Mouse (Mus musculus): ENCODE data around the gene Maea. TPM values are rescaled to one million over a fixed set of nuclear protein-coding genes. Genes with fewer than 3 reads are reported as not detected.
"Not testable (repeated sequence)": the region's sequence is repeated elsewhere in the genome, so short reads cannot be mapped to it uniquely, and the experiment has no call there.

The Maea gene
- 10 to 100 TPM; 93.7 to 97.5 TPM for total RNA-seq (2021)
- long read RNA-seq, experiment 1, transcript Maea-201 (9 exons, 2,193 nt), result major isoform, 63 of 82 reads
- long read RNA-seq, experiment 1, partial matches to known transcripts, result 10 of 82 reads
- long read RNA-seq, experiment 1, other reads (novel, unspliced or antisense), result 7 of 82 reads
- long read RNA-seq, experiment 2, transcript Maea-201 (9 exons, 2,193 nt), result major isoform, 91 of 119 reads
- long read RNA-seq, experiment 2, partial matches to known transcripts, result 13 of 119 reads
- long read RNA-seq, experiment 2, other reads (novel, unspliced or antisense), result 14 of 119 reads

DNA sequence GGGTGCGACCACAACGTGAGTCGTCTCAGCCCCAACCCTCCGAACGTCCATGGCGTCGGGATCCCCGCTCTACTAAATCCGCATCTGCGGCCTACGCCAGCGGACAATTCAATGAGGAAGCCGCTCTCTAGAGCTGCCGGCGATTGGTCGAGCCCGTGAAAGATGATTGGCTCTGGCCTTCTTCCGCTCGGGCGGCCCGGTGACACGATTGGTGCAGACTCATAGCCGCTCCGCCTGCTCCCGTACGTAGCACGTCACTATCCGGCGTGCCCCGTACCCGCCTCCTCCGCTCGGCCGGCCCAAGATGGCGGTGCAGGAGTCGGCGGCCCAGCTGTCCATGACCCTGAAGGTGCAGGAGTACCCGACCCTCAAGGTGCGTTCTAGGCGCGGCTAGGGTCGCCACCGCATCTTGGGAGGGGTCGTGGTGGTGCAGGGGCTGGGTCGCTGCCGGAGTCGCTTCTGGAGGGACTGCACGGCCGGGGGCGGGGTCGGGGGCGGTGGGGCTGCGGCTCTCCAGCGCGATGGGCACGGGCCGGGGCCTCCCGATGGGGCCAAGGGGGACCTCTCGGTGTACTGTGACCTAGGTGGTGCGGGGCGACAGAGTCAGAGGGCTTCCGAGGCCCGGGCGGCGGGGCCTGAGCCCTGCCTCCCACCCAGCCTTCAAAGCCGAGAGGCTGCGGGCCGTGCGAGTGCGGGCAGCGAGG, at the start of gene Maea:
Gene Maea (plus strand): TSS at position 237 of the 704 bp plus-strand sequence.
- Histone ChIP-seq H3K4me3 (peak within 1 kb of the TSS; percentile 94), H3K27ac (peak within 1 kb of the TSS; percentile 86)
- TF ChIP-seq CTCF (conservative IDR thresholded peaks at IDR 0.05), result no peak
- peak; percentile 96 to 98 for DNase-seq (ENCODE audit: low spot score in 2 of 2)

DNA sequence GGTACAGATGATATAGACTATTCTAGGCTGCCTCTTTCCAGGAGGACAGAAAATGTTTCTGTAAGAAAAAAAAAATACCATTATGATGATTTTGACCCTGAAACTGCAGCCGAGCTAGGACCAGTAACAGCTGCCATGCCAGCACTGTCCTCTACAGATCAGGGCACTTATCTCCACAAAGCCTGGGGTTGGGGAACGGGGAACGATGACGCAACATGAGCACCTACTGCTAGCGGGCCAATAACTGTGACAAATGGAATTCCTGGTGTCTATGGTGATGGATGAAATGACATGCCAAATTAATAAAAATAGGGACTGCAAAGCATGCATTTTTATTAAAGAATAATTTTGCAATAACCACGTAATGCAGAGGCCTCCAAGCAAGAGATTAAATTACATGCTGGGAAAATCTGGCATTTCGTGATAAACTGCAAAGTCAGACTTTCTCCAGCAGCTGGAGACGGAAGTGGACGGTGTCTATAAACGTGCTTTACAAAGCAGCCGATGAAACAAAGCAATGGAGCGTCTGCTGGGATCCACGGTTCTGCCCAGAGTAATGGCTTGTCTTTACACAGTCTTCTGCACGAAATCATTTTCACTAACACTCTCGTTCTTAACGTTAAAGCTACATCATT, 41.4 kb upstream of the Maea start:
- Histone ChIP-seq H3K4me3 (no peak overlapping the region), H3K27ac (no peak overlapping the region)
- TF ChIP-seq CTCF (conservative IDR thresholded peaks at IDR 0.05), result no peak
- no peak for DNase-seq (ENCODE audit: low spot score in 2 of 2)

DNA sequence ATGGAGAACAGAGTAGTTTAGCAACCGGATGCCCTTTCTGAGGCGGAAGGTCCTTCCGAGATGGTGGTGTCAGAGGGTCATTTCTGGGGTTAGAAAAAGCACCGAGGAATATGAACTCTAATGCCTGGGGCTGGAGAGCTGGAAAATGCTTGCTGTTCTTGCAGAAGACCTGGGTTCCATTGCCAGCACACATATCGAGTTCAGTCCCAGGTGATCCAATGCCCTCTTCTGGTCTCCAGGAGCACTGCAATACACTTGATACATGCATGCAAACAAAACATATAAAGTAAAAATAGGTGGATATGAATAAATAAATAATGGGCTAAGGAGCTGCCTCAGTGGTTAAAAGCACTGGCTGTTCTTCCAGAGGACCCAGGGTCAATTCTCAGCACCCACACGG, 38.1 kb upstream of the Maea start:
- H3K27ac ChIP-seq, result no peak overlapping the region
- H3K4me3 ChIP-seq, result no peak overlapping the region
- DNase-seq (ENCODE audit: low spot score in 2 of 2), result no peak
- TF ChIP-seq CTCF (conservative IDR thresholded peaks at IDR 0.05), result peak; percentile 71

DNA sequence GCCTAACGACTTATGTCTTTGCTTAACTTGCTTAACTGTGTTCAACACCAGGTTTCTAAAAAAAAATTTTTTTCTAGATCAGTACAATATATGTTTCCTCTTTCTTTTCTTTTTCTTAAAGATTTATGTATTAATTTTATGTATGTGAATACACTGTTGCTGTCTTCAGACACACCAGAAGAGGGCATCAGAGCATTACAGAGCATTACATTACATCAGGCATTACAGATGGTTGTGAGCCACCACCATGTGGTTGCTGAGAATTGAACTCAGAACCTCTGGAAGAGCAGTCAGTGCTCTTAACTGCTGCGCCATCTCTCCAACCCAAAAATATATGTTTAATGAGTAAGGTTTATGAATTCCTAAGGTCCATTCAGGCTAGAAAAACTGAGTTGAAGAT, 33.5 kb upstream of the Maea start:
- Histone ChIP-seq H3K4me3 (no peak overlapping the region), H3K27ac (no peak overlapping the region)
- DNase-seq (ENCODE audit: low spot score in 2 of 2), result no peak
- peak; percentile 63 for TF ChIP-seq CTCF (conservative IDR thresholded peaks at IDR 0.05)

DNA sequence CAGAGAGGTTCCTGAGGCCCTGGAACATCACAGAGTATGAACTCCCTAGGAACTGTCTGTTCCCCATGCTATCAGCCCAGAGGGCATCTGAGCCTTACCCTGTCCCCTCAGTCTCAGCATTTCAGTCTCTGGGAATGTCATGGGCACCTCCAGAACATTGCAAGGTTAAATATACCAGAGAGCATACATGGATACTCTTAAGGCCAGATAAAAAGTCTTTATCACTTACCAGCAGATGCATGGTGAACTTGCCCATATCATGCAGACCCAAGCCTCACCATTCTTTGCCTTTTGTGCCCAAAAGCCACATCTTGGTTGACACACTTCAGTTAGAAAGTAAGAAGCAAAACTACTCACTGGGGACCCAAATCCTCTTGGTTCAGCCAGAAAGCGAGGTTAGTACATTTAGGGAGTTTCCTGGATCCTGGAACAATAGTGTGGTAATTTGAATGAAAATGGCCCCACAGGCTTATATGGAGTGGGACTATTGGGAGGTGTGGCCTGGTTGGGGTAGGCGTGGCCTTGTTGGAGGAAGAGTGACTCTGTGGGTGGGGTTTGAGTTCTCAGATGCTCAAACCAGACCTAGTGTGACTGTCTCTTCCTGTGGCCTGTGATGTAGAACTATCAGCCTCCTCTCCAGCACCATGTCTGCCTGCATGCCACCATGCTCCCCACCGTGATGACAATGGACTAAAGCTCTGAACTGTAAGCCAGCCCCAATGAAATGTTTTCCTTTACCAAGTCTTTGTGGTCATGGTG, 24.4 kb upstream of the Maea start:
- no peak for TF ChIP-seq CTCF (conservative IDR thresholded peaks at IDR 0.05)
- Histone ChIP-seq H3K27ac (no peak overlapping the region), H3K4me3 (no peak overlapping the region)
- DNase-seq (ENCODE audit: low spot score in 2 of 2), result no peak

DNA sequence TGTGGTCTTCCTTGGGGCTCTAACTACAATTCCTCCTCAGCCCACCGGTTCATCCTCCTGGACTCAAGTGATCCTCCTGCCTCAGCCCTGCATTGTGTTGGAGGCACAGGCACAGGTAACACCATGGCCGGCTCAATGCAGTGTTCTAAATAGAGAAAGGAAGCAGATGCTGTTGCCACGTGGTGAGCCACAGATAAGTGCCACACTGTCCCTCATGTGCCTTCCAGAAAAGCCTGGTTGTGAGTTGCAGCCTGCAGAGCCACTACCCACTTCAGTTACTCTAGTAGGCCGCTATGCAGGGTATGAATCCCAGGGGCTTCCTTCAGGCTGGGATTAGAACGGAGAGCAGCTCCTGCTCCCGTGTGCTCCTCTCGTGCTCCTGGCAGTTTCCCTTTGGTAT, 23.1 kb upstream of the Maea start:
- no peak for DNase-seq (ENCODE audit: low spot score in 2 of 2)
- no peak overlapping the region for H3K4me3 ChIP-seq
- no peak overlapping the region for H3K27ac ChIP-seq
- no peak for TF ChIP-seq CTCF (conservative IDR thresholded peaks at IDR 0.05)

DNA sequence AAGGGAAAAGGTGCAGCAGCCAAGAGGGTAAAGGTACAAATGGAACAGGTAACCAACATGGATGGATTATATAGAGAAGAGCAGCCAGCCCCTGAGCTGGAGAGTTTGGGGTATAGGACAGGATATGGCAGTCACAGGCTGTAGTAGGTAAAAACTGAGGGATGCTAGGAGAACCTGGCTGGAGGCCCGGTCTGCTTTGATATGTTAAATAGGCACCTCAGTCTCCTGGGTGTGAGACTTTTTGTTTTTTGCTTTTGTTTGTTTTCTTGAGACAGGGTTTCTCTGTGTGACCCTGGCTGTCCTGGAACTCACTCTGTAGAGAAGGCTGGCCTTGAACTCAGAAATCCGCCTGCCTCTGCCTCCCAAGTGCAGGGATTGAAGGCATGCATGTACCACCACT, 10.8 kb upstream of the Maea start:
- DNase-seq (ENCODE audit: low spot score in 2 of 2), result no peak
- no peak overlapping the region for H3K4me3 ChIP-seq
- no peak for TF ChIP-seq CTCF (conservative IDR thresholded peaks at IDR 0.05)
- no peak overlapping the region for H3K27ac ChIP-seq

DNA sequence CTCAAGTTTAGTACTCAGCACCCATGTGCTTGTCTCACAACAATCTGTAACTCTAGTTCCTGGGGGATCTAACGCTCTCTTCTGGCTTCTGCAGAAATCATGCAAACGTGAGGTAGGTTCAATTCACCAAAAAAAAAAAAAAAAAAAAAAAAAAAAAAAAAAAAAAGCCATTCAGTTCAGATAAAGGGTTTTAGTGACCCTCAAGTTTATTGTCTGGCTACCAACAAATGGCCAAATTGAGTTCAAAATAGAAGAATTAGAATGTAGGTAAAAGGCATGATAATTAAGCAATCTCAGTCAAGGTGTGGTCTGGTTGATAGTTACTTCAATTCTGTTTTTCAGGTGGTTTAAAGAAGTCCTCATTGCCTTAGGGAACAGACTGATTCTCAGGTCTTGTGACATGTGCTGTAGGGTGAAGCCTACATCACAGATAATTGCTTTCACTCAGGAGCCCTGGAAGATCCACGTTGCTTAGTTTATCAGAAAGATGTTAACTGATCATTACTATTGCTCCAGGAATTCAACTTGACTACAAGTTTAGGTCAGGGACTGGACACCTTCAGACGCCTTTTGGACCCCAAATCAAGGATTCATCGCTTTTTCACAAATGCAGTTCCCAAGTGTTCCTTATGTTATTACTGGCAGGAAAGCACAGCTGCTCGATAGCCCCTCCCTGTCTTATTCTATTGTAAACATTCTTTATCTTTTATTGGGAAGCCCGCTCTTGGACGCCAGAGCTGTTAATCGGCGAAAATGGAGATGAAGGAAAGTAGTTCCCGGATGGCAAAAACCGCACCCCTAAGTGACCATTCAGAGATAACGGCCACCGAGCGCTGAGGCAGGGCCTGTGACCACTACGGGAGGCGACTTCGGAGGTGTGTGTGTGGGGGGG, 682 bp upstream of the Maea start:
- DNase-seq (ENCODE audit: low spot score in 2 of 2), result no peak
- peak overlapping the region; percentile 94 for H3K4me3 ChIP-seq
- TF ChIP-seq CTCF (conservative IDR thresholded peaks at IDR 0.05), result no peak
- H3K27ac ChIP-seq, result peak overlapping the region; percentile 86

DNA sequence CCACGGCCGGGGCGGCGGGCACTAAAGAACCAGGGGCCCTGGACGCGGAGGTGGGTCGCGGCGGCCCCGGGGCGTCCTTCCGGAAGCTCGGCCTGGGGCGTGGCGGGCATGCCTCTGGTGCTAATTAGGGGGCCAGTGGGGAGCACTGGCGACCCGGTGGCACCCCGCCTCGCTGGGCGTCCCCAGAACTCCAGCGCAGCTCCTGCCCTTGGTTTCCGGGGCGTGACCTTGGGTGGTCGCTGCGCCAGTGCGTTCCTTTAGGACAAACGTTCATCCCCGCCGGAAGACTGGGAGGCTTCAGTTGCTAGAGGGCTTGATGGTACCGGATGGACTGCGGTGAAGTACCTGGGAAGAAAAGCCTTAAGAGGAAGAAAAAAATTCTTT, 660 bp downstream of the Maea start:
- H3K27ac ChIP-seq, result peak overlapping the region; percentile 86
- no peak for TF ChIP-seq CTCF (conservative IDR thresholded peaks at IDR 0.05)
- DNase-seq (ENCODE audit: low spot score in 2 of 2), result no peak

DNA sequence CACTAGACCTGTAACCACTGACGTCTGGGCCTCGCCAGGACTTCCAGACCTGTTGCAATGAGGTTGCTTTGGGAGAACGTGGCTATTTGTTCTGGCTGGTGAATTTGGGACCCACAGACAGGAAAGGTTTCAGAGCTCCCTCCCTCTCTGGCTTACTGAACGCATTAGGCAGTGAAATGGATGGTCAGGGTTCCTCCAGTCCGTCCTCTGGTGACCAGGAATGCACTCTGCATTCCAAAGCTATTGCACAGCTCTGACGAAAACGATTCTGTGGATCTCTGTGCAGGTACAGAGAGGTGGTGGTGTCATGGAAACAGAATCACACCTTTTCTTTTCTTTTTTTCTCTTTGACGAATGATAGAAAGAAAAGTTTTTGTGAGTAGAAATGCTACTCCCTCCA, 1.9 kb downstream of the Maea start:
- H3K27ac ChIP-seq, result no peak overlapping the region
- no peak for DNase-seq (ENCODE audit: low spot score in 2 of 2)
- H3K4me3 ChIP-seq, result peak overlapping the region; percentile 94; the same call in 1 of the 2 replicates
- TF ChIP-seq CTCF (conservative IDR thresholded peaks at IDR 0.05), result no peak

More for the DNA sequence above, 660 bp downstream of the Maea start:
- peak overlapping the region; percentile 94 for H3K4me3 ChIP-seq

DNA sequence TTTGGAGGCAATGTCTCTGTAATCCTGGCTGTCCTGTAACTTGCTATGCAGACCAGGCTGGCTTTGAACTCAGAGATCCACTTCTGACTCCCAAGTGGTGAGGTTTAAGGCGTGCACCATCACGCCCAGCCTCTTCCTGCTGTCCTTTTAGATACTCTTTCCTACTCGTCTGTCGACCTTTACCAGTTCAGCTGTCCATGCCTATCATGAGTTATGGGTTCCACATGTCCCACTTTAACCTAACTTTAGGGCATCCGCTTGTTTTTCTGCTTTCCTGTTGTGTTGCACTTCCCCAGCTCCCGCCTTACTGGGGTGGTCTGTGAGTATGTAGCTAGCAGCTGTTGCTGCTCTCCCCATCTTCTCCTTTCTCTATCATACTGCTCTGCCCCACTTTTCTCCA, 5.9 kb downstream of the Maea start:
- TF ChIP-seq CTCF (conservative IDR thresholded peaks at IDR 0.05), result no peak
- H3K27ac ChIP-seq, result no peak overlapping the region
- H3K4me3 ChIP-seq, result no peak overlapping the region
- no peak for DNase-seq (ENCODE audit: low spot score in 2 of 2)

DNA sequence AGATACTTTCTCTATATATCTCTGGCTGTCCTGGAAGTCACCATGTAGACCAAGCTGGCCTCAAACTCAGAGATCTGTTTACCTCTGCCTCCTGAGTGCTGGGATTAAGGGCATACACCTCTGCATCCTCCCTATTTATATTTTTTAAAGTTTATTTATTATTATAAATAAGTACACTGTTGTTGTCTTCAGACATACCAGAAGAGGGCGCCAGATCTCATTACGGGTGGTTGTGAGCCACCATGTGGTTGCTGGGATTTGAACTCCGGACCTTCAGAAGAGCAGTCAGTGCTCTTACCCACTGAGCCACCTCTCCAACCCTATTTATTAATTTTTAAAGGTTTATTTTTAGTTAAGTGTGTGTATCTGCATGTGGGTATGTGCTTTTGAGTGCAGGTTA, 6.9 kb downstream of the Maea start:
- H3K4me3 ChIP-seq; DNase-seq (ENCODE audit: low spot score in 2 of 2); H3K27ac ChIP-seq: not testable (repeated sequence)
- TF ChIP-seq CTCF (conservative IDR thresholded peaks at IDR 0.05), result peak; percentile 62
